Mouse (Mus musculus) testis, adult 2 months (tissue): ENCODE results near the gene Plcb4. TPM values are rescaled to one million over a fixed set of nuclear protein-coding genes. Genes with fewer than 3 reads are reported as not detected.

Experiments used
- H3K27ac ChIP-seq: fragments of 200-500 bp; 2 replicates; pipeline ENCODE4 v1.5.1; 2012; ENCODE audit warnings: low read depth, low read length; ENCODE audit not compliant: control insufficient read depth, insufficient read depth
- H3K27me3 ChIP-seq: fragments of 200-500 bp; 2 replicates; pipeline ENCODE4 v1.6.1; 2012; ENCODE audit warnings: mild to moderate bottlenecking, low read length, moderate library complexity; ENCODE audit not compliant: control insufficient read depth, insufficient read depth
- H3K36me3 ChIP-seq: fragments of 200-500 bp; 2 replicates; pipeline ENCODE4 v1.6.1; 2012; ENCODE audit warnings: mild to moderate bottlenecking, low read length; ENCODE audit not compliant: control insufficient read depth, insufficient read depth
- H3K4me1 ChIP-seq: fragments of 200-500 bp; 2 replicates; pipeline ENCODE4 v1.6.1; 2012; ENCODE audit warnings: low read length; ENCODE audit not compliant: control insufficient read depth, insufficient read depth
- H3K4me3 ChIP-seq: fragments of 200-500 bp; 2 replicates; pipeline ENCODE4 v1.5.1; 2012; ENCODE audit warnings: low read depth, mild to moderate bottlenecking, low read length, moderate library complexity, mixed read lengths; ENCODE audit not compliant: control insufficient read depth
- CTCF ChIP-seq: fragments of 200-500 bp; IDR thresholded peaks from 2 replicates; pipeline ENCODE4 v1.5.1; 2012; ENCODE audit warnings: low read depth, mild to moderate bottlenecking, inconsistent platforms, low read length, moderate library complexity; ENCODE audit not compliant: control insufficient read depth, insufficient read depth, insufficient replicate concordance
- POLR2A ChIP-seq: fragments of 200-500 bp; IDR thresholded peaks from 2 replicates; pipeline ENCODE4 v1.6.1; 2012; ENCODE audit warnings: low read depth, mild to moderate bottlenecking, inconsistent platforms, low read length, moderate library complexity; ENCODE audit not compliant: control insufficient read depth
- polyA plus RNA-seq: library from polyadenylated mRNA; depleted of rRNA; stranded (reverse); fragments of >200 nt; gene quantifications from 2 replicates; pipeline ENCODE4 v1.2.3, GENCODE M21; 2012

Gene Plcb4
- polyA plus RNA-seq, 1 experiment, result 12.3 TPM

- TF ChIP-seq POLR2A, result no peak
- no peak for TF ChIP-seq CTCF
- H3K4me3 ChIP-seq, result no peak overlapping the region
- H3K27ac ChIP-seq, result no peak overlapping the region
- no peaks in the 10 kb centered on the region for H3K36me3 ChIP-seq
- no peaks in the 10 kb centered on the region for H3K4me1 ChIP-seq
- no peaks in the 10 kb centered on the region for H3K27me3 ChIP-seq
Measured at GRCm38 (mm10) chr2:135937646-135938045, 278.8 kb downstream of the Plcb4 start.

- no peak overlapping the region for H3K4me3 ChIP-seq
- TF ChIP-seq CTCF (no peak), POLR2A (no peak)
- no peaks in the 10 kb centered on the region for H3K36me3 ChIP-seq
- H3K27me3 ChIP-seq, result no peaks in the 10 kb centered on the region
- H3K27ac ChIP-seq, result no peak overlapping the region
- H3K4me1 ChIP-seq, result no peaks in the 10 kb centered on the region
Measured at GRCm38 (mm10) chr2:135939933-135940332, 281.1 kb downstream of the Plcb4 start.

- Histone ChIP-seq H3K36me3 (no peaks in the 10 kb centered on the region), H3K27ac (no peak overlapping the region), H3K27me3 (no peaks in the 10 kb centered on the region), H3K4me3 (no peak overlapping the region), H3K4me1 (no peaks in the 10 kb centered on the region)
- TF ChIP-seq CTCF (peak; percentile 7; the same call in 1 of the 2 replicates), POLR2A (no peak)
Measured at GRCm38 (mm10) chr2:135947839-135948238, 289.0 kb downstream of the Plcb4 start.

GRCm38 (mm10) chr2:135954760-135955548 is 296.1 kb downstream of the Plcb4 start:
- no peaks in the 10 kb centered on the region for H3K4me1 ChIP-seq
- no peak for TF ChIP-seq CTCF
- no peak for TF ChIP-seq POLR2A
- H3K27ac ChIP-seq, result no peak overlapping the region
- H3K27me3 ChIP-seq, result no peaks in the 10 kb centered on the region
- no peak overlapping the region for H3K4me3 ChIP-seq
- H3K36me3 ChIP-seq, result no peaks in the 10 kb centered on the region

- no peaks in the 10 kb centered on the region for H3K36me3 ChIP-seq
- H3K27me3 ChIP-seq, result no peaks in the 10 kb centered on the region
- H3K4me1 ChIP-seq, result no peaks in the 10 kb centered on the region
- no peak overlapping the region for H3K4me3 ChIP-seq
- TF ChIP-seq POLR2A (no peak), CTCF (no peak)
- H3K27ac ChIP-seq, result no peak overlapping the region
Measured at GRCm38 (mm10) chr2:135955796-135956195, 297.0 kb downstream of the Plcb4 start.

GRCm38 (mm10) chr2:135957689-135958088 is 298.9 kb downstream of the Plcb4 start:
- Histone ChIP-seq H3K27ac (no peak overlapping the region), H3K4me3 (no peak overlapping the region), H3K4me1 (no peaks in the 10 kb centered on the region), H3K27me3 (no peaks in the 10 kb centered on the region), H3K36me3 (no peaks in the 10 kb centered on the region)
- TF ChIP-seq POLR2A (no peak), CTCF (peak; percentile 76; the same call in 1 of the 2 replicates)

GRCm38 (mm10) chr2:135958453-135958852 is 299.6 kb downstream of the Plcb4 start:
- no peaks in the 10 kb centered on the region for H3K4me1 ChIP-seq
- H3K27ac ChIP-seq, result no peak overlapping the region
- H3K36me3 ChIP-seq, result no peaks in the 10 kb centered on the region
- TF ChIP-seq POLR2A (no peak), CTCF (no peak)
- no peaks in the 10 kb centered on the region for H3K27me3 ChIP-seq
- H3K4me3 ChIP-seq, result no peak overlapping the region
